Mouse (Mus musculus): ENCODE measurements around the gene Tcte2.

- TF ChIP-seq CTCF (conservative IDR thresholded peaks at IDR 0.05 in 1 of 2, IDR thresholded peaks at IDR 0.05 in 1 of 2; ENCODE audit: low read depth in 2 of 2, low read length in 2 of 2) (no peak), ZNF384 (IDR thresholded peaks at IDR 0.05; ENCODE audit: low read depth, low read length) (no peak), MEF2A (IDR thresholded peaks at IDR 0.05; ENCODE audit: borderline replicate concordance, low read depth, low read length) (no peak), MAX (IDR thresholded peaks at IDR 0.05; ENCODE audit: low read length) (no peak)
Measured at GRCm38 (mm10) chr17:13715511-13715910, 46.1 kb downstream of the Tcte2 start.

All from CH12.LX (cell line).